ENCODE assay signal across 26 mouse cellular contexts in genomic region chr9:47846926-47847325, GRCm38 (mm10).
DNase-seq lines count a peak whose midpoint lies in the region; ATAC-seq and TF ChIP-seq lines count a peak whose summit lies in the region.
"Had no signal": no experiment of that assay in that cellular context is flagged by ENCODE, and none has a peak within 500 bp of the region (broad histone marks: within the 10 kb centered on the region; RNA-seq: fewer than 3 reads in every experiment).

No protein-coding gene starts in this region.

- 84% methylated on average over 6 of the region's 6 CpGs for WGBS in forebrain, embryonic 15.5 days
- 88% methylated on average over 6 of the region's 6 CpGs for whole genome bisulfite sequencing in forebrain, embryonic 12.5 days
- 31% methylated on average over 6 of the region's 6 CpGs for WGBS in neural tube, embryonic 13.5 days
- 9% methylated on average over 6 of the region's 6 CpGs for WGBS in limb, embryonic 14.5 days
- WGBS in midbrain, embryonic 14.5 days: 85% methylated on average over 6 of the region's 6 CpGs

- no peak overlapping the region for H3K9ac ChIP-seq in forebrain, embryonic 15.5 days (replicated peaks)
- no peak overlapping the region for H3K9ac ChIP-seq in forebrain, embryonic 12.5 days
- no peak overlapping the region for H3K9ac ChIP-seq in neural tube, embryonic 13.5 days
- H3K9ac ChIP-seq in limb, embryonic 14.5 days (ENCODE audit: low read depth, low read length, severe bottlenecking): no peak overlapping the region
- H3K9ac ChIP-seq in midbrain, embryonic 14.5 days (replicated peaks; ENCODE audit: low read length): no peak overlapping the region
- H3K9ac ChIP-seq: embryonic facial prominence, embryonic 12.5 days; embryonic facial prominence, embryonic 15.5 days; hindbrain, embryonic 13.5 days had no signal

- no peaks in the 10 kb centered on the region for H3K27me3 ChIP-seq in forebrain, embryonic 15.5 days
- no peaks in the 10 kb centered on the region; the same call in 1 of the 2 replicates for H3K27me3 ChIP-seq in forebrain, embryonic 12.5 days
- no peaks in the 10 kb centered on the region for H3K27me3 ChIP-seq in neural tube, embryonic 13.5 days
- no peaks in the 10 kb centered on the region for H3K27me3 ChIP-seq in limb, embryonic 14.5 days (ENCODE audit: control insufficient read depth, insufficient read depth, low read length)
- H3K27me3 ChIP-seq in midbrain, embryonic 14.5 days (ENCODE audit: control insufficient read depth, insufficient read depth, low read length): no peaks in the 10 kb centered on the region
- H3K27me3 ChIP-seq: CH12.LX; hindbrain, embryonic 13.5 days; Patski had no signal

- TF ChIP-seq POLR2A in limb, embryonic 14.5 days (IDR thresholded peaks at IDR 0.05; ENCODE audit: borderline replicate concordance, extremely low read depth, insufficient read depth, insufficient read length): no peak

- H3K4me3 ChIP-seq in forebrain, embryonic 15.5 days: no peak overlapping the region
- H3K4me3 ChIP-seq in forebrain, embryonic 12.5 days (replicated peaks): no peak overlapping the region
- H3K4me3 ChIP-seq in neural tube, embryonic 13.5 days: no peak overlapping the region
- H3K4me3 ChIP-seq in limb, embryonic 14.5 days (replicated peaks; ENCODE audit: low read length): no peak overlapping the region
- H3K4me3 ChIP-seq in midbrain, embryonic 14.5 days (replicated peaks; ENCODE audit: low read depth, low read length): no peak overlapping the region
- H3K4me3 ChIP-seq: embryonic facial prominence, embryonic 12.5 days; embryonic facial prominence, embryonic 15.5 days; gastrocnemius, adult 2 months; hindbrain, embryonic 13.5 days had no signal

- no peaks in the 10 kb centered on the region for H3K36me3 ChIP-seq in forebrain, embryonic 15.5 days
- H3K36me3 ChIP-seq in forebrain, embryonic 12.5 days (replicated peaks): no peaks in the 10 kb centered on the region; the same call in none of the 2 replicates
- H3K36me3 ChIP-seq in neural tube, embryonic 13.5 days: 0 out of 2 replicates have a peak, but pooled peaks cover 7% of the 10 kb centered on the region
- H3K36me3 ChIP-seq in limb, embryonic 14.5 days (ENCODE audit: control insufficient read depth, insufficient read depth, low read length): no peaks in the 10 kb centered on the region
- H3K36me3 ChIP-seq in midbrain, embryonic 14.5 days (ENCODE audit: control insufficient read depth, insufficient read depth, low read length): 0 out of 2 replicates have a peak, but pooled peaks cover 4% of the 10 kb centered on the region
- H3K36me3 ChIP-seq: embryonic facial prominence, embryonic 12.5 days; embryonic facial prominence, embryonic 15.5 days; G1E had no signal

- H3K4me1 ChIP-seq in forebrain, embryonic 15.5 days: peaks cover 22% of the 10 kb centered on the region
- peaks cover 35% of the 10 kb centered on the region for H3K4me1 ChIP-seq in forebrain, embryonic 12.5 days
- H3K4me1 ChIP-seq in neural tube, embryonic 13.5 days (replicated peaks): peaks cover 49% of the 10 kb centered on the region
- H3K4me1 ChIP-seq in limb, embryonic 14.5 days (ENCODE audit: control insufficient read depth, insufficient read depth, low read length): peaks cover 3% of the 10 kb centered on the region; the same call in 1 of the 2 replicates
- H3K4me1 ChIP-seq in midbrain, embryonic 14.5 days (ENCODE audit: control insufficient read depth, insufficient read depth, low read length): peaks cover 20% of the 10 kb centered on the region
- H3K4me1 ChIP-seq: embryonic facial prominence, embryonic 15.5 days had no signal

- H3K27ac ChIP-seq in forebrain, embryonic 15.5 days (replicated peaks): 0 out of 2 replicates have a peak overlapping the region, but pooled peaks have one; percentile 11
- H3K27ac ChIP-seq in forebrain, embryonic 12.5 days: no peak overlapping the region
- peak overlapping the region; percentile 39; the same call in 1 of the 2 replicates for H3K27ac ChIP-seq in neural tube, embryonic 13.5 days (replicated peaks)
- H3K27ac ChIP-seq in limb, embryonic 14.5 days (replicated peaks; ENCODE audit: low read depth, low read length): no peak overlapping the region
- no peak overlapping the region for H3K27ac ChIP-seq in midbrain, embryonic 14.5 days (replicated peaks; ENCODE audit: low read depth, low read length)
- H3K27ac ChIP-seq: embryonic facial prominence, embryonic 12.5 days; embryonic facial prominence, embryonic 15.5 days; gastrocnemius, adult 2 months; hindbrain, embryonic 13.5 days; hindbrain, postnatal 0 days had no signal

- no peak for ATAC-seq in forebrain, embryonic 15.5 days (replicated peaks)
- no peak for ATAC-seq in forebrain, embryonic 12.5 days (ENCODE audit: low FRiP score)
- ATAC-seq in neural tube, embryonic 13.5 days (ENCODE audit: low read depth): 0 out of 2 replicates have a peak, but pooled peaks have one; percentile 21
- ATAC-seq in limb, embryonic 14.5 days (ENCODE audit: low FRiP score, low read depth): no peak
- no peak for ATAC-seq in midbrain, embryonic 14.5 days (ENCODE audit: low FRiP score, low TSS enrichment)
- ATAC-seq: forebrain, embryonic 16.5 days; hindbrain, postnatal 0 days; inflammation-experienced regulatory T-cells, adult 6 months; Patski had no signal

- no peaks in the 10 kb centered on the region for H3K9me3 ChIP-seq in forebrain, embryonic 15.5 days
- H3K9me3 ChIP-seq in forebrain, embryonic 12.5 days: no peaks in the 10 kb centered on the region
- H3K9me3 ChIP-seq in neural tube, embryonic 13.5 days: no peaks in the 10 kb centered on the region
- no peaks in the 10 kb centered on the region for H3K9me3 ChIP-seq in limb, embryonic 14.5 days (ENCODE audit: control insufficient read depth, low read length)
- no peaks in the 10 kb centered on the region for H3K9me3 ChIP-seq in midbrain, embryonic 14.5 days (ENCODE audit: control insufficient read depth, low read length)
- H3K9me3 ChIP-seq: embryonic facial prominence, embryonic 12.5 days; embryonic facial prominence, embryonic 15.5 days; hindbrain, embryonic 13.5 days had no signal

- DNase-seq in neural tube, embryonic 10.5 days (ENCODE audit: extremely low spot score, low spot score): no peak
- peak; percentile 27 for DNase-seq in limb, embryonic 14.5 days (ENCODE audit: low spot score)
- no peak for DNase-seq in thymus, postnatal 14 days
- no peak for DNase-seq in midbrain, embryonic 14.5 days
- DNase-seq: adrenal gland, postnatal 14 days; B cell, adult 2 months; cerebellum, adult 11-12 months; cerebellum, adult 8-10 months; cerebellum, postnatal 10 days; cerebellum, postnatal 36 days; gastrocnemius, adult 2 months; gastrocnemius, postnatal 14 days; heart, adult 11 months had no signal

- H3K4me2 ChIP-seq in forebrain, embryonic 15.5 days (replicated peaks): no peak overlapping the region
- no peak overlapping the region for H3K4me2 ChIP-seq in forebrain, embryonic 12.5 days
- H3K4me2 ChIP-seq in neural tube, embryonic 13.5 days: no peak overlapping the region
- no peak overlapping the region for H3K4me2 ChIP-seq in limb, embryonic 14.5 days (replicated peaks; ENCODE audit: low read depth, low read length, severe bottlenecking)
- no peak overlapping the region for H3K4me2 ChIP-seq in midbrain, embryonic 14.5 days (ENCODE audit: low read length)
- H3K4me2 ChIP-seq: embryonic facial prominence, embryonic 12.5 days; embryonic facial prominence, embryonic 15.5 days; heart, embryonic 11.5 days; hindbrain, embryonic 13.5 days had no signal

Comparison
In these comparisons a context has a peak if more than half of its experiments do, and no peak if none do; other contexts are left out.
1. H3K27ac ChIP-seq: peak in forebrain, embryonic 15.5 days (single experiment) and neural tube, embryonic 13.5 days (single experiment); none in forebrain, embryonic 12.5 days (single experiment), limb, embryonic 14.5 days (single experiment) and midbrain, embryonic 14.5 days (single experiment).